Mouse (Mus musculus) limb, embryonic 14.5 days (tissue): ENCODE results near the gene Clec2g. TPM values are rescaled to one million over a fixed set of nuclear protein-coding genes. Genes with fewer than 3 reads are reported as not detected.
"Not testable (repeated sequence)": the region's sequence is repeated elsewhere in the genome, so short reads cannot be mapped to it uniquely, and the experiment has no call there.

Experiments
- ATAC-seq: fragments of 200-750 bp; cut with Nextera tagmentation; 2 replicates; pipeline ENCODE4 v1.8.0; 2017; ENCODE audit warnings: low read depth, moderate number of reproducible peaks, moderate TSS enrichment; ENCODE audit not compliant: low FRiP score
- DNase-seq: peaks from one replicate; pipeline ENCODE4 v3.0.0-alpha.2; 2015; ENCODE audit warnings: low spot score
- H3K27ac ChIP-seq: fragments of 300-500 bp; sonication (generic); replicated peaks from 2 replicates; pipeline ENCODE4 v1.5.1; 2014; ENCODE audit warnings: low read depth, mild to moderate bottlenecking, low read length, moderate library complexity, mixed read lengths
- H3K27me3 ChIP-seq: fragments of 300-500 bp; sonication (generic); 2 replicates; pipeline ENCODE4 v1.6.1; 2014; ENCODE audit warnings: low read length, mixed read lengths; ENCODE audit not compliant: control insufficient read depth, insufficient read depth
- H3K36me3 ChIP-seq: fragments of 300-500 bp; sonication (generic); 2 replicates; pipeline ENCODE4 v1.6.1; 2014; ENCODE audit warnings: mild to moderate bottlenecking, low read length, moderate library complexity, mixed read lengths; ENCODE audit not compliant: control insufficient read depth, insufficient read depth
- H3K4me1 ChIP-seq: fragments of 300-500 bp; sonication (generic); 2 replicates; pipeline ENCODE4 v1.6.1; 2014; ENCODE audit warnings: antibody characterized with exemption, low read length, mixed read lengths; ENCODE audit not compliant: control insufficient read depth, insufficient read depth
- H3K4me2 ChIP-seq: fragments of 300-500 bp; sonication (generic); replicated peaks from 2 replicates; pipeline ENCODE4 v1.6.1; 2014; ENCODE audit warnings: low read depth, mild to moderate bottlenecking, low read length, moderate library complexity; ENCODE audit not compliant: severe bottlenecking
- H3K4me3 ChIP-seq: fragments of 300-500 bp; sonication (generic); replicated peaks from 2 replicates; pipeline ENCODE4 v1.5.1; 2014; ENCODE audit warnings: low read length
- H3K9ac ChIP-seq: fragments of 300-500 bp; sonication (generic); 2 replicates; pipeline ENCODE4 v1.6.1; 2014; ENCODE audit warnings: mild to moderate bottlenecking, low read depth, low read length, moderate library complexity; ENCODE audit not compliant: severe bottlenecking
- H3K9me3 ChIP-seq: fragments of 300-500 bp; sonication (generic); 2 replicates; pipeline ENCODE4 v1.6.1; 2016; ENCODE audit warnings: low read length; ENCODE audit not compliant: control insufficient read depth
- POLR2A ChIP-seq: fragments of 200-500 bp; IDR thresholded peaks from 2 replicates; pipeline ENCODE4 v1.8.0; 2012; ENCODE audit warnings: inconsistent platforms, mild to moderate bottlenecking, moderate library complexity, borderline replicate concordance; ENCODE audit not compliant: insufficient read depth, insufficient read length; ENCODE audit errors: extremely low read depth
- WGBS: fragments of 180-500 bp; shearing (Covaris S2); extraction: QIAGEN DNeasy Blood & Tissue Kit; methylation state at CpG from one replicate; pipeline ENCODE4 v1.1.7; 2014; 5-methylcytosine and 5-hydroxymethylcytosine counted together
- polyA plus RNA-seq, 2 experiments: library from polyadenylated mRNA; depleted of rRNA in 1 of 2; stranded (reverse) in 1 of 2; unstranded in 1 of 2; fragments of >200 nt; fragmentation: Nextera tagmentation in 1 of 2; extraction: Ambion mirVana in 1 of 2; gene quantifications; 2 replicates each; pipeline versions ENCODE4 v1.2.1 to v1.2.3; 2012 to 2014

Gene Clec2g
- polyA plus RNA-seq, 2 experiments, result 1.1 to 1.7 TPM

GRCm38 (mm10) chr6:128969741-128970140, 35.6 kb downstream of the Clec2g start:
- Histone ChIP-seq H3K9me3 (no peaks in the 10 kb centered on the region), H3K4me3 (no peak overlapping the region), H3K9ac (no peak overlapping the region), H3K4me2 (no peak overlapping the region), H3K36me3 (no peaks in the 10 kb centered on the region), H3K4me1 (no peaks in the 10 kb centered on the region), H3K27me3 (no peaks in the 10 kb centered on the region), H3K27ac (no peak overlapping the region)
- ATAC-seq (no peak), DNase-seq (no peak)
- 89% methylated on average over 1 of the region's 1 CpGs for WGBS
- no peak for TF ChIP-seq POLR2A

DNA sequence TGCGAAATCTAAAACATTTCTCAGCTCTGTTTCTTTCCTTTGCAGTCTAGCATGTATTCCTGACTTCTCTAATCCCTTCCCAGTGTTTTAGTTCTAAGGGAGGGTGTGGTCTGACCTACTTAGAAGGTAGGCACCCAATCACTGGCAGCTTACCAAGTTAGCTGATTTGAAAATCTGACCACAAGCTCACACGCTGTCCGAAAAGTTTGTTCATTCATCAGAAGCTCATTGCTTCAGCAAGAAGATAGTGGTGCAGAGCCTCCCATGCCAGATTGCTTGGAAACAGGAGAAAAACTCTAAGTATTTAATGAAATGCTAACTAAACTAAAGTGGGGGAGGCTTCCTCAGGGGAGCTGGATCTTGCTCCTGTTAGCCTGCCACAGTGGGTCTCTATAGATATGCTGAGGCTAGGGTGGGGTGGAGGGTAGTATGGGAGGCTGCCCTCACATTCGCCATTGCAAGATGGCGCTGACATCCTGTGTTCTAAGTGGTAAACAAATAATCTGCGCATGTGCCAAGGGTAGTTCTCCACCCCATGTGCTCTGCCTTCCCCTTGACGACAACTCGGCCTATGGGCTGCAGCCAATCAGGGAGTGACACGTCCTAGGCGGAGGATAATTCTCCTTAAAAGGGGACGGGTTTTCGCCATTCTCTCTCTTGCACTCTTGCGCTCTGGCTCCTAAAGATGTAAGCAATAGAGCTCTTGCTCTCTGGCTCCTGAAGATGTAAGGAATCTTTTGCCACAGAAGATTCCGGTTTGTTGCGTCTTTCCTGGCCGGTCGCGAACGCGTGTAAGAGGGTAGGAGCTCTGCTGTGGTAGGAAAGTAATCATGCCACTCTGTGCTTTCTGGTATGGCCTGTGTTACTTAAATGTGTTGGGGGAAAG, 36.6 kb downstream of the Clec2g start:
- H3K9ac ChIP-seq, H3K27me3 ChIP-seq, H3K4me1 ChIP-seq, H3K9me3 ChIP-seq, H3K27ac ChIP-seq, DNase-seq, H3K4me2 ChIP-seq, ATAC-seq, H3K4me3 ChIP-seq, H3K36me3 ChIP-seq: not testable (repeated sequence)
- 93% methylated on average over 20 of the region's 20 CpGs for WGBS

GRCm38 (mm10) chr6:128971394-128972039, 37.3 kb downstream of the Clec2g start:
- no peak overlapping the region for H3K4me3 ChIP-seq
- no peak overlapping the region for H3K9ac ChIP-seq
- TF ChIP-seq POLR2A, result no peak
- H3K27ac ChIP-seq, result no peak overlapping the region
- no peak for DNase-seq
- no peaks in the 10 kb centered on the region for H3K27me3 ChIP-seq
- no peak for ATAC-seq
- H3K9me3 ChIP-seq, result no peaks in the 10 kb centered on the region
- no peaks in the 10 kb centered on the region for H3K36me3 ChIP-seq
- no peaks in the 10 kb centered on the region for H3K4me1 ChIP-seq
- WGBS, result 73% methylated on average over 1 of the region's 1 CpGs
- H3K4me2 ChIP-seq, result no peak overlapping the region

GRCm38 (mm10) chr6:128972156-128972555, 38.0 kb downstream of the Clec2g start:
- H3K4me1 ChIP-seq, result no peaks in the 10 kb centered on the region
- no peak for TF ChIP-seq POLR2A
- ATAC-seq (no peak), DNase-seq (no peak)
- no peaks in the 10 kb centered on the region for H3K27me3 ChIP-seq
- WGBS, result 80% methylated on average over 2 of the region's 2 CpGs
- H3K27ac ChIP-seq, result no peak overlapping the region
- H3K9ac ChIP-seq, result no peak overlapping the region
- H3K4me2 ChIP-seq, result no peak overlapping the region
- H3K4me3 ChIP-seq, result no peak overlapping the region
- no peaks in the 10 kb centered on the region for H3K9me3 ChIP-seq
- no peaks in the 10 kb centered on the region for H3K36me3 ChIP-seq

DNA sequence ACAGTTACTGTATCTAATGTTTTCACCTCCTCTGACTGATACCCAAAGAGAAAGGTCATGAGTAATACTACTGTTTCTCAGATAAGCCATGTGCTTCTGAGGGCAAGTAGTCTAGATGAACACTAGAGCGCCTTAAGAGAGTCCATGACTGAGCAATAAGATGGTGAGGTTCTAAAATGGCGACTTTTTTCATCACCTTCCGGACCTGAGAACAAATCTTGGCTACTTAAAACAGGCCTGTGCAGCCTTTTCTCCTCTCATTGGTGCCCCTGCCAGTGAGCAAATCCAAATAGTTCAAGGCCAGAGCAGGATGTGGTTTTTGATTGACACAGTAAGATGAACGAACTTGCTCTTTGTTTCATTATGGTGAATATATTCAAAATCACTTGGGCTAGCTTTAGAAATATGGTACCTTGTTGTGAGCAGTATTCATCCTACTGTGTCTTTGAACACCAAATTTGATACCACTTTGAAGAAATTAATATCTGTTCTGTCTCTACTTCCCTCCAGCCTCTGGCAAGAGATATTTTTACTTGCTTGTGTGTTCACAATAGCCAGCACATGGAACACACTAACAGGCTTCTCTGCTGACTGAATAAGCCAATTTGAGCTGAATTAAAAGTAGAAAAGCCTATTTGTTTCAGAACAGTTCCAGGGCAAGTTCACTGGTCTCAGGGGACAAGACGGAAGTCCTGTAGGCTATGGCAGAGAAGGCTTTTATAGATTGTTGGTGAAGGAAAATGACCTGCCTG, 38.7 kb downstream of the Clec2g start:
- Histone ChIP-seq H3K9me3 (no peaks in the 10 kb centered on the region), H3K9ac (no peak overlapping the region), H3K36me3 (no peaks in the 10 kb centered on the region), H3K27me3 (no peaks in the 10 kb centered on the region), H3K27ac (no peak overlapping the region), H3K4me3 (no peak overlapping the region), H3K4me1 (no peaks in the 10 kb centered on the region), H3K4me2 (no peak overlapping the region)
- TF ChIP-seq POLR2A, result no peak
- no peak for DNase-seq
- WGBS, result 88% methylated on average over 5 of the region's 5 CpGs
- no peak for ATAC-seq
